Mouse (Mus musculus) intestine, postnatal 0 days (tissue): ENCODE measurements around the gene Atp7a. TPM values are rescaled to one million over a fixed set of nuclear protein-coding genes. Genes with fewer than 3 reads are reported as not detected.
A peak's percentile ranks its signal among the peaks of the same experiment; 100 is the strongest.

Source experiments
- ATAC-seq: fragments of 200-750 bp; cut with Nextera tagmentation; 2 replicates; pipeline ENCODE4 v1.8.0; 2017; ENCODE audit warnings: mild to moderate bottlenecking, moderate TSS enrichment, moderate library complexity
- H3K27ac ChIP-seq: fragments of 300-500 bp; sonication (generic); 2 replicates; pipeline ENCODE4 v1.5.1; 2014; ENCODE audit warnings: mild to moderate bottlenecking, low read depth, low read length, moderate library complexity
- H3K27me3 ChIP-seq: fragments of 300-500 bp; sonication (generic); replicated peaks from 2 replicates; pipeline ENCODE4 v1.6.1; 2014; ENCODE audit warnings: low read length, mixed read lengths; ENCODE audit not compliant: control insufficient read depth, insufficient read depth
- H3K36me3 ChIP-seq: fragments of 300-500 bp; sonication (generic); 2 replicates; pipeline ENCODE4 v1.6.1; 2014; ENCODE audit warnings: mild to moderate bottlenecking, moderate library complexity; ENCODE audit not compliant: control insufficient read depth, insufficient read depth
- H3K4me1 ChIP-seq: fragments of 300-500 bp; sonication (generic); replicated peaks from 2 replicates; pipeline ENCODE4 v1.6.1; 2014; ENCODE audit warnings: antibody characterized with exemption, low read length, mixed read lengths; ENCODE audit not compliant: control insufficient read depth, insufficient read depth
- H3K4me2 ChIP-seq: fragments of 300-500 bp; sonication (generic); replicated peaks from 2 replicates; pipeline ENCODE4 v1.6.1; 2014; ENCODE audit warnings: low read depth, mild to moderate bottlenecking, moderate library complexity
- H3K4me3 ChIP-seq: fragments of 300-500 bp; sonication (generic); 2 replicates; pipeline ENCODE4 v1.5.1; 2014; ENCODE audit warnings: low read depth, low read length
- H3K9ac ChIP-seq: fragments of 300-500 bp; sonication (generic); 2 replicates; pipeline ENCODE4 v1.6.1; 2014; ENCODE audit warnings: mild to moderate bottlenecking, low read depth, low read length
- H3K9me3 ChIP-seq: fragments of 300-500 bp; sonication (generic); 2 replicates; pipeline ENCODE4 v1.6.1; 2016; ENCODE audit warnings: mixed run types; ENCODE audit not compliant: control insufficient read depth
- CTCF ChIP-seq: sonication (generic); IDR thresholded peaks from 2 replicates; pipeline ENCODE4 v1.5.1; 2016; ENCODE audit warnings: low read depth, mild to moderate bottlenecking, control low read depth, antibody characterized with exemption, moderate library complexity
- WGBS: fragments of 180-500 bp; shearing (Covaris S2); extraction: QIAGEN DNeasy Blood & Tissue Kit; methylation state at CpG from one replicate; pipeline ENCODE4 v1.1.7; 2014; 5-methylcytosine and 5-hydroxymethylcytosine counted together
- polyA plus RNA-seq: library from polyadenylated mRNA; unstranded; fragments of >200 nt; fragmentation: Nextera tagmentation; extraction: Ambion mirVana; gene quantifications from 2 replicates; pipeline ENCODE4 v1.2.1, GENCODE M21; 2015

Atp7a gene
- polyA plus RNA-seq, 1 experiment from 2014 or later: 9.3 TPM

DNA sequence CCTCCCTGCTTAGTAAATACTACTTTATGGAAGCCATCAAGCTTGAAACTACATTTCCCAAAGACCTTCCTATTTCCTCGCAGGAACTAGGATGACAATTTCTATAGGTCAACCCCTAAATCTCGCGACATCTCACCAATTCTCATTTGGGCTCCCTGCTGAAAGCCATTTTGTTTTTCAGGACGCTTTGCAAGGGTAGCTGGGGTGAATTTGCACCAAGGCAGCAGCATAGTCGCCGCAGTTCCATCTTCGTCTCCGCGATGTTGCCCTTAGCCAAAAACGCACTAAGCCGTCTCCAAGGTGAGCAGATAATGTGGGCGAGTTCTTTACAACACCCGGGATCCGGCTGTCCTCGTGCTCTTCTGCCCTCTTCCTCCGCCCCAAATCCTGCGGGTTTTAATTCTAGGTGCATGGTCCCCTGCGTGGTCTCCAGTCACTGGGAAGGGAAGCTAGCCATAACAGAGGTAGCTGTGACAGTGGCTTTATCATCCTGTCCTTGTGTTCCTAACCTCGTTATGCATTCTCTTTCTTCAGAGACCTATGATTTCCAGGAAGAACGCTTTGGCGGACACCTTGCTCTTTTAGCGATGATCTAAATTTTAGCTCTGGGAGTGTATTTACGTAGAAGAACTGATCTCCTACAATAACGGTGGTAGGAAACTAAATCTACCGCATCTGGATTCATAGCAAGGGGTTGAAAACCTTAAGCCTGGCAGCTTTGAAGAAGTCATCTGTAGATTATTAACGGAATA, 11.3 kb upstream of the Atp7a start, which contains the start of gene Cox7b:
Cox7b (plus strand) TSS at position 130 of the 752 bp plus-strand sequence.
- Histone ChIP-seq H3K4me1 (no peaks in the 10 kb centered on the region), H3K27ac (peak within 1 kb of the TSS; percentile 85), H3K4me2 (peak within 1 kb of the TSS; percentile 57), H3K9ac (peak within 1 kb of the TSS; percentile 60), H3K9me3 (no peaks in the 10 kb centered on the region), H3K4me3 (peak within 1 kb of the TSS; percentile 62), H3K27me3 (no peaks in the 10 kb centered on the region), H3K36me3 (no peaks in the 10 kb centered on the region)
- WGBS: 19% methylated on average over 26 of the region's 26 CpGs
- no peak for TF ChIP-seq CTCF
- peak; percentile 42 for ATAC-seq

DNA sequence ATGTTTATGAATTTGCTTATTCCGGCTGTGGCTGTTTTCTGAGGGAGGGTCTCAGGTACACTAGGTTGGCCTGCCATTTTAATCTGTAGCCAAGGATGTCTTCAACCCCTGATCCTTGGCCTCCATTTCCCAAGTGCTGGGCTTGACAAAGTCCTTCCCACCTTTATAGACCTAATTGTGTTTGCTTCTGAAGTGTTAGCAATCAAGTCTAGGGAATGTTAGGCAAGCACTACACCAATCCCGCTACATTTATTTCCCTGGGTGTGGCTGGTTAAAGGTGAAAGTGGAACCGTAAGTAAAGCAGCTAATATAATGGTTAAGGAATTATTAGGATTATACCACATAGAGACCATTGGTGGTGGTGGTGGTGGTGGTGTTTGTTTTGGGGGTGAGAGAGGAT, 10.0 kb upstream of the Atp7a start:
- no peaks in the 10 kb centered on the region for H3K4me1 ChIP-seq
- no peaks in the 10 kb centered on the region for H3K9me3 ChIP-seq
- no peak for TF ChIP-seq CTCF
- peak overlapping the region; percentile 57 for H3K4me2 ChIP-seq
- peak; percentile 63 for ATAC-seq
- 51% methylated on average over 3 of the region's 3 CpGs for WGBS
- H3K27me3 ChIP-seq: no peaks in the 10 kb centered on the region
- no peaks in the 10 kb centered on the region for H3K36me3 ChIP-seq
- no peak overlapping the region for H3K4me3 ChIP-seq
- no peak overlapping the region for H3K27ac ChIP-seq
- H3K9ac ChIP-seq: no peak overlapping the region

DNA sequence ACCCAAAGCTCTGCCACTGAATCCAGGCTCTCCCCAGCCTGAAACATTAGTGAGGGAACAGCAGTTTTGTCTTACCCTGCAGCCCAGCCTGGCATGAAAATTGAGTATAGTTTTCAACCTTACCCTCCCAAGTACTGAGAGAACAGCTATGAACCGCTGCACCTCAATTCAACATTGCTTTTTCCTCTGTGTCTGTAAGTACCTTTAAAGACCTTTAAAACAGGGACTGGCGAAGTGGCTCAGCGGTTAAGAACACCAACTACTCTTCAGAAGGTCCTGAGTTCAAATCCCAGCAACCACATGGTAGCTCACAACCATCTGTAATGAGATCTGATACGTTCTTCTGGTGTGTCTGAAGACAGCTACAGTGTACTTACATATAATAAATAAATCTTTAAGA, 9.6 kb upstream of the Atp7a start:
- ATAC-seq: no peak
- whole genome bisulfite sequencing: 79% methylated on average over 4 of the region's 4 CpGs
- Histone ChIP-seq H3K36me3 (no peaks in the 10 kb centered on the region), H3K4me3 (no peak overlapping the region), H3K9me3 (no peaks in the 10 kb centered on the region), H3K4me2 (peak overlapping the region; percentile 30; the same call in 1 of the 2 replicates), H3K27me3 (no peaks in the 10 kb centered on the region), H3K4me1 (no peaks in the 10 kb centered on the region), H3K27ac (no peak overlapping the region), H3K9ac (no peak overlapping the region)
- TF ChIP-seq CTCF: no peak

DNA sequence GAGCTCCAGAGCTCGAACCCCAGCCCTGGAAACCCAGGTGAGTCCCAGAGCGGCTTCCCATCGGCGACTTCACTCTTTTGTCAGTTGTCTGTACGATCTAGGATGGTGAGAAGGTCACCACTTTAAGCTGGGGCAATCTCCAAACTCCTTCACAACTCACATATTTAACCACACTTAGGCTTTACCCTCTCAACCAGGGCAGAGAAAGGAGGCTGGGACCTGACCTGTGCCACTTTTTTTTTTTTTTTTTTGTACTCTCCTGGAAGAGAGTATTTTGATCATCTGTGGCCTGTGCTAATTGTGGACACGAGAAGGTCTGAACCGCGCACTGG, 233 bp downstream of the Atp7a start:
- Histone ChIP-seq H3K36me3 (no peaks in the 10 kb centered on the region), H3K4me1 (no peaks in the 10 kb centered on the region), H3K9me3 (no peaks in the 10 kb centered on the region), H3K27me3 (no peaks in the 10 kb centered on the region), H3K9ac (peak overlapping the region; percentile 55), H3K4me3 (peak overlapping the region; percentile 53), H3K27ac (peak overlapping the region; percentile 57; the same call in 1 of the 2 replicates), H3K4me2 (peak overlapping the region; percentile 60)
- WGBS: 25% methylated on average over 8 of the region's 8 CpGs
- ATAC-seq: peak; percentile 36
- TF ChIP-seq CTCF: no peak

DNA sequence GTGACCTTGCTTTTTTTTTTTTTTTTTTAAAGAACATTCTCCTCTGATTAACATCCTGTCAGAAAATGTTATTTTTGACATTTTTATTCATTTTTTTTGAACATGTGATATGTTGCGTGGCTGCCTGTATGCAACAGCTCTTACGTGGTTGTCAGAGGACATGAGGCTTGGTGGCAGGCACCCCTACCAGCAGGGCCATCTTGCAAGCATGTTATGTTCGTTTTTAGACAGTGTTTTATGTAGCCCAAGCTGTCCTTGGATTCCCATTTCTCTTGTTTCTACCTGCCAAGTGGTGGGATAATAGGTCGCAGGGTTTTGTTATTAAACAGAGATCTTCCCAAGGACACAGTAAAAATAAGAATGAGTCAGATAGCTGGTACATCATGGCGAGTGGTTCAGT, 3.1 kb downstream of the Atp7a start:
- Histone ChIP-seq H3K4me1 (no peaks in the 10 kb centered on the region), H3K4me2 (no peak overlapping the region), H3K27ac (no peak overlapping the region), H3K4me3 (no peak overlapping the region), H3K36me3 (no peaks in the 10 kb centered on the region), H3K9me3 (no peaks in the 10 kb centered on the region), H3K9ac (no peak overlapping the region), H3K27me3 (no peaks in the 10 kb centered on the region)
- ATAC-seq: no peak
- 69% methylated on average over 5 of the region's 5 CpGs for WGBS
- no peak for TF ChIP-seq CTCF

DNA sequence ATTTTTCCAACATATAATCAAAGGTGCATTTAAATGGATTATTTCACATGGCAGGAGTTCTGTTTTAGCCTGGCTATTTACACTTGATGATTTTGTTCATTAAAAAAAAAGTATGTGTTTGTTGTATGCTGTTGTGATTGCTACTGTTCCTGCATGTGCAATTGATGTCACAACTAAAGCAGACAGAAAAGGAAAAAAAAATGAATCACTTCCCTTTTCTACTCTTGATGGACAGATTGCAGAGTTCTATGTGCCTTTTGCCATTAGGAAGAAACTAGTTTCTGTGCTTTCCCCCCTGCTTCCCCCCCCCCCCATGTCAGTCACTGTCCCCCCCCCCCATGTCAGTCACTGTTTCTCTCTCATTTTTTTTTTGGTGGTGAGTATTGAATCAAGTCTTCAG, 4.0 kb downstream of the Atp7a start:
- ATAC-seq: no peak
- Histone ChIP-seq H3K4me3 (no peak overlapping the region), H3K4me2 (no peak overlapping the region), H3K9ac (no peak overlapping the region), H3K4me1 (no peaks in the 10 kb centered on the region), H3K9me3 (no peaks in the 10 kb centered on the region), H3K36me3 (no peaks in the 10 kb centered on the region), H3K27ac (no peak overlapping the region), H3K27me3 (no peaks in the 10 kb centered on the region)
- TF ChIP-seq CTCF: no peak
